Mouse (Mus musculus): ENCODE measurements around the gene Hmgcl.
A peak's percentile ranks its signal among the peaks of the same experiment; 100 is the strongest.

Hmgcl gene

GRCm38 (mm10) chr4:135946278-135946658, at the start of gene Hmgcl:
Hmgcl (plus strand) TSS chr4:135946448.
- peak; percentile 91 to 94 for DNase-seq

DNA sequence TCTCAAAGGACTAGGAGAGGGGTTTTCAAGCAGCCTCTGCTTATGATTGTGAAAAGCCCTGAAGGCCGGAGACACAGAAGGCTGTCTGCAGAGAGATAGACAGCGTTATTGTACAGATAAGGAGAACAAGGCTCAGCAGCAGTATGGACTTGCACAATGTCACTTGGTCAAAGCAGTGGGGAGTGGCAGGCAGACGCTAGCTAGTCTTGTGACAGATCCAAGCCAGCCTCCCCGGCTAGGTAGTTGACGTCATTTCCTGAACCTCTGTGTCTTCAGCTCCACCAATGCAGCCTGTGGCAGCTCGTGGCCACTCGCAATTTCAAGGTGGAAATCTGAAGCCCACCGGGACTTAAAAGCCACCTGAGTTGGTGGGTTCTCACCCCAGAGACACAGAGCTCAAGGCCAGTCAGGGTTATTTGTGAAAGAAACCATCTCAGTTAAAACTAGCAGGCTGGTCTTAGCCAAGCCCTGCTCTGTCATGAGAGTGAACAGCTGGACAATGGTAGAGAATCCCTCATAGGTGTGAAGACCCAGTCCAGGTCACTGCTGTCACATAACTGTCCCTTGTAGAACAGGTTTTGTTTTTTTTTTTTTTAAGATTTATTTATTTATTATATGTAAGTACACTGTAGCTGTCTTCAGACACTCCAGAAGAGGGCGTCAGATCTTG, 47.7 kb upstream of the Hmgcl start:
- no peak for DNase-seq

DNA sequence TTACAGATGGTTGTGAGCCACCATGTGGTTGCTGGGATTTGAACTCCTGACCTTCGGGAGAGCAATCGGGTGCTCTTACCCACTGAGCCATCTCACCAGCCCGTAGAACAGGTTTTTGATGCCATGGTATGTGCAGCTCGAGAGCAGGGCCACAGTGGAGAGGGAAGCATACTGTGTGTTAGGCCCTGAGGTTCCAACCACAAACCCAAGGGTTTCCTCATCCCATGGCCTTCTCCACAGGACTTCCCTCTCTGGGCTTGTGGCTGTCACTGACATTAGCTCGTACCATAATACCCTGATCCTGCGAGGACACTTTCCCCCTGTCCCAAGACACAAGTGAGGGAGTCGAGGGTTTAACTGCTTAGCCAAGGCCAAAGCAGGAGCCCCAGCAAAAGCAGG, 47.2 kb upstream of the Hmgcl start:
- DNase-seq = no peak

GRCm38 (mm10) chr4:135900008-135900407, 46.2 kb upstream of the Hmgcl start:
- no peak for DNase-seq

GRCm38 (mm10) chr4:135902606-135903242, 43.5 kb upstream of the Hmgcl start:
- DNase-seq = no peak

DNA sequence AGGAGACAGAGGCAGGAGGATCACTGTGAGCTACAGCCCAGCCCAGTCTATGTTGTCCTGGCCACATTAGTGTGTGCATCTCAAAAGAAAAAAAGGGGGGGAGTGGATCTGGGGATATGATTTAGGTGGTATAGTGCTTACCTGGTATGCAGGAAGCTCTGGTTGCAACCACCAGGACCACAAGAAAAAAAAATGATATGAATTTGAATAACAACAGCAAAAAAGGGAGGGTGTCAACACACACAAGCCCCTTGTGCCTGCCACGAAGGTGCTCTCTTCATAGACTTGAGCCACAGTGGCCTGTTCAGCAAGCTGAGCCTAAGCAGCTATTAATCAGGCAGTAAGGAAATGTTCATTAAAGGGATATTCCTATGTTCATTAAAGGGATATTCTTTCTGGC, 41.4 kb upstream of the Hmgcl start:
- no peak for DNase-seq

DNA sequence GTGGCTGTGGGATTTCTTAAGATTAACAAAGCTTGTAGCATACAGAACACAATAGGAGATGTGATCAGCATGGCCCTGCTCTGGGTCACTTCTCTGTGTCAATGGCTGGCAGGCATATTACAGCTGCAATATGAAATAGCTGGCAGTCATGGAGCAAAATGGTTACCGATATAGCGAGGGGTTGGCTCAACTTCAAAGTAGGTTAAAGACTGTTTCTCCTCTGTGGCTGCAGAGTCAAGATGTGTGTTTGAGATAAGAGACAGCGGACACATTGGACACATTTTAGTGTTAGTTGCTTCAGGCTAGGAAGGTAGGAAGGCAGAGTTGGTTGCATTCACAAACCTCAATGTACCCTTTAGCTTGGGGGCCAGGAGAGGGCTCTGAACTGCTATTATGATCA, 39.6 kb upstream of the Hmgcl start:
- no peak for DNase-seq

DNA sequence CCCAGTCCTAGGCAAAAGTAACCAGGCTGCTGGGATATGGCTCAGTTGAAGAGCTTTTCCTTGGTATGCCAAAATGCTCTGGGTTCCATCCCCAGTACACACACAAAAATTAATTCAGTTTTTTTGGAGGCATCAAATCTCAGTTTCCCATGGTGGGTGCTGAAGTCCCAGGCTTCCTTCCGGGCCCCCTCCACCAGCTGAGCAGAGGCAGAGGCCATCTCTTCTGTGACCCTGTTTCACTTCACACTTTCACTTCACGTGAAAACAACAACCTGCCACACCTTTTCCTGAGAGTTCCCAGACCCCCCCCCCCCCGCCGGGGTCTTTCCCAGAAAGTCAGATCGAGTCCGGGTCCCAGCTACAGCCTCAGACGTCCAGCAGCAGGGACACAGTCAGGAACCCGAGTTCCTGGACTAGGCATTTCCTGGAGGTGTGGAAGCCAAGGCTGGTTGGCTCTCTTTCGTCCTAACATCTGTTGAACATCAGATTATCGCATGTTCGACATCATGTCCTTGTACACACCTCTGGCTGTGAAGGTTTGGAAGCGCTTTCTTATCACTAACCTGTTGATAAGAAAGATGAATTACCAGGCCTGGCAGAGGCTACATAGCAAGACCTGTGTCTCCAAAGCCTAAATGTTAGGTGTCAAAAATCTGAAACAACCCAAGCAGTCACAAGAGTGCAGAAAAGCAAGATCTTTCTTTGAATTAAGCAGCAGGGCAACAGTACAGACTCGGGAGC, 36.8 kb upstream of the Hmgcl start:
- no peak for DNase-seq

- DNase-seq = no peak
These were observed 34.7 kb upstream of the Hmgcl start for GRCm38 (mm10) chr4:135911531-135911930.

- no peak for DNase-seq
These were observed 34.1 kb upstream of the Hmgcl start for GRCm38 (mm10) chr4:135912164-135912563.

DNA sequence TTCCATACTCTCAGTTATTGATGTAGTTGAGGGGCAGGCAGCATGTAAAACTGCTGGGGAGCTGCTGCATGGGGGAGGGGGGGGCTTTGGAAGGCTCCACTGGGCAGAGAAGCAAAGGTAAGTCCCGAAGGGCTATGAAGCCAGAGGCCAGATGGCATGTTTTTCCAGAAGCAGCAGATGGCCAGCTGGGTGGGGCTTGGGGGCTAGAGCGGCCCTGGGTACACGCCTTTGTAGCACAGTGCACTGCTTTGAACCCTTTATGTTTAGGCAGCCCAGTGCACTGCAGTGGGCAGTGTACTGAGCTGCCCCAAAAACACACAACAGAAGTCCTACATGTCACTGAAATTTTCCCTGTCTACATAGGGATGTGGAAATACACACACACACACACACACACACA, 33.4 kb upstream of the Hmgcl start:
- DNase-seq = peak in 1 of 2 experiments; percentile 20

- DNase-seq = no peak
These were observed 32.8 kb upstream of the Hmgcl start for GRCm38 (mm10) chr4:135913433-135913832.

DNA sequence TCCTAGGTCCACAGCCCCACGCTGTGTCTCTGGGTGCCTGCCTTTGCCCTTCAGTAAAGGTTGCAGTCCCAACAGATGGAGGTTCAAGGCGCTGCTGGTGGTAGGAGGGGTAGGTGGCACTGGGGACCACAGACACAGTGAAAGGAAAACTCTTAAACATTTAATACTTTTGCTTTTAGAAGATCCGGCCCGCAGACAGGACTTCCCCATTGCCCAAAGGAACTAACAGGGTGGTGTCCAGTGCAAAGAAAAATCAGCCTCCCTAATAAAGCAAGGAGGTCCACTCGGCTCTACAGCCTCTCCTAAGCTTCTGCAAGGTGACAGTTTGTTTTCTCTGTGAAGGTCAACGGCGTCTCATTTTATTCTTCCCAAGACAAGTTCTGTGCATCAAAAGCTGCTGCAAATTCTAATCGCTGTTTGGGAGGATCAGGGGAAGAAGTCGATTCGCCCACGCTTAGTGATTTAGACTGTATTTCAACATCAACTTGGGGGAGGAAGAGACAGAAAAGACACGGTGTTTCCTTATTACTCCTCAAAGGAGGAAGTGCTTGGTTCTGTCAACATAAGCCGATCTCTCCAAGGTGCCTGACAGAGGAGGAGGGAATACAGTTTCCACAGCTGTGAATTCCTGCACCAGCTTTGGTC, 27.5 kb upstream of the Hmgcl start:
- DNase-seq = no peak

GRCm38 (mm10) chr4:135919280-135919639, 27.0 kb upstream of the Hmgcl start:
- no peak for DNase-seq

GRCm38 (mm10) chr4:135920304-135921241, 25.7 kb upstream of the Hmgcl start, which contains the start of gene Fuca1:
Fuca1 (plus strand) TSS chr4:135920735.
- DNase-seq = peak; percentile 94 to 97

- peak in 1 of 2 experiments; percentile 17 for DNase-seq
These were observed 24.8 kb upstream of the Hmgcl start for GRCm38 (mm10) chr4:135921257-135922120.

GRCm38 (mm10) chr4:135922190-135922589, 24.1 kb upstream of the Hmgcl start:
- DNase-seq = no peak

- DNase-seq = no peak
These were observed 21.8 kb upstream of the Hmgcl start for GRCm38 (mm10) chr4:135924418-135924817.

DNA sequence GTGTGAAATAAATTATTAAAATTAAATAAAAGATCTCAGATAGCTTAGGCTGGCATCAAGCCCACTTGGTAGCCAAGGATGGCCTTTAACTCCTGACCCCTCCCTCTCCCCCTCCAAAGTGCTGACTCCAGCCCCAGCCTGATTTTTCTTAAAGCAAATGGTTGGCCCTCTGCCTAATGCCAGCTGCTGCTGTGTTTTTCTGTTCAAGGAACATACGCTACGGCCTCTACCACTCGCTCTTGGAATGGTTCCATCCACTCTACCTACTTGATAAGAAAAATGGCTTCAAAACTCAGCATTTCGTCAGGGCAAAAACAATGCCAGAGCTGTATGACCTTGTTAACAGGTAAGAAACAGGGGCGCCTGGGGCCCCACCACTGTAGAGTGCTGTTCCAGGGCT, 20.9 kb upstream of the Hmgcl start:
- no peak for DNase-seq

- no peak for DNase-seq
These were observed 19.9 kb upstream of the Hmgcl start for GRCm38 (mm10) chr4:135926195-135926808.

- DNase-seq = no peak
These were observed 19.4 kb upstream of the Hmgcl start for GRCm38 (mm10) chr4:135926861-135927260.

Data from cerebellum, postnatal 36 days (tissue).